Mouse (Mus musculus) neural tube, embryonic 11.5 days (tissue): ENCODE measurements at regions not wholly inside any gene's neighbourhood (a gene's known extent, or its start where the extent isn't known, plus 50 kb on each side); places are given as distances from the start of the nearest gene placed in this dataset.

Source experiments
- ATAC-seq: fragments of 200-750 bp; cut with Nextera tagmentation; 2 replicates; pipeline ENCODE4 v1.8.0; 2017; ENCODE audit warnings: moderate number of reproducible peaks, mild to moderate bottlenecking, moderate TSS enrichment, moderate library complexity; ENCODE audit not compliant: insufficient read depth, low FRiP score, low TSS enrichment
- DNase-seq: peaks from one replicate; pipeline ENCODE4 v3.0.0-alpha.2; 2015; ENCODE audit warnings: low spot score
- H3K27ac ChIP-seq: fragments of 300-500 bp; sonication (generic); 2 replicates; pipeline ENCODE4 v1.5.1; 2014; ENCODE audit warnings: low read depth, mild to moderate bottlenecking, low read length
- H3K27me3 ChIP-seq: fragments of 300-500 bp; sonication (generic); 2 replicates; pipeline ENCODE4 v1.6.1; 2014; ENCODE audit warnings: mild to moderate bottlenecking, low read length, mixed read lengths; ENCODE audit not compliant: control insufficient read depth, insufficient read depth
- H3K36me3 ChIP-seq: fragments of 300-500 bp; sonication (generic); 2 replicates; pipeline ENCODE4 v1.6.1; 2014; ENCODE audit warnings: mild to moderate bottlenecking, low read length, moderate library complexity, mixed read lengths; ENCODE audit not compliant: control insufficient read depth, insufficient read depth
- H3K4me1 ChIP-seq: fragments of 300-500 bp; sonication (generic); 2 replicates; pipeline ENCODE4 v1.6.1; 2014; ENCODE audit warnings: low read length, mixed read lengths; ENCODE audit not compliant: control insufficient read depth, insufficient read depth
- H3K4me2 ChIP-seq: fragments of 300-500 bp; sonication (generic); 2 replicates; pipeline ENCODE4 v1.6.1; 2014; ENCODE audit warnings: low read depth, mild to moderate bottlenecking, moderate library complexity
- H3K4me3 ChIP-seq: fragments of 300-500 bp; sonication (generic); 2 replicates; pipeline ENCODE4 v1.5.1; 2014; ENCODE audit warnings: low read depth, low read length
- H3K9ac ChIP-seq: fragments of 300-500 bp; sonication (generic); 2 replicates; pipeline ENCODE4 v1.6.1; 2014; ENCODE audit warnings: mild to moderate bottlenecking, low read length
- H3K9me3 ChIP-seq: fragments of 300-500 bp; sonication (generic); 2 replicates; pipeline ENCODE4 v1.6.1; 2016; ENCODE audit warnings: low read length; ENCODE audit not compliant: control insufficient read depth
- WGBS: fragments of 180-500 bp; shearing (Covaris S2); extraction: QIAGEN DNeasy Blood & Tissue Kit; methylation state at CpG from one replicate; pipeline ENCODE4 v1.1.7; 2014; 5-methylcytosine and 5-hydroxymethylcytosine counted together

DNA sequence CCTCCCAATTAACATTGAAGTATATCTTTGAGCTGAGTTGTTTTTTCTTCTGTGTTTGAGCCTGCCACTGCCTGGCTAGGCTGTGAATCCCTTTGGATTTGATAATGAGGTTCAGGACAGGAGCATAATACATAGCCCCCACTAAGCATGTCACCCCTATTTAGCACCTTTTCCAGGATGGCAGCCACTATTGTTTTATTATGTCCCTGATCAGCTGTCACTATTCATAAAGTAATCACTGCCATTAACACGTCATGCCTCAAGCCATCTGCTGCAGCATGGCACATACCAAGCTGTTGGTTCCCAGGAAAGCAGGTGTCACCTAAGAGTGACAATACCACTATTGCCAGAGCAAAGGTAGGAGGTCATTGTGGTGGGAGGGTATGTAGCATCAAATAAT lies 167.0 kb upstream of the Nr2f2 start:
- 58% methylated on average over 1 of the region's 1 CpGs for WGBS
- ATAC-seq = 0 out of 2 replicates have a peak, but pooled peaks have one; percentile 23
- DNase-seq = no peak

DNA sequence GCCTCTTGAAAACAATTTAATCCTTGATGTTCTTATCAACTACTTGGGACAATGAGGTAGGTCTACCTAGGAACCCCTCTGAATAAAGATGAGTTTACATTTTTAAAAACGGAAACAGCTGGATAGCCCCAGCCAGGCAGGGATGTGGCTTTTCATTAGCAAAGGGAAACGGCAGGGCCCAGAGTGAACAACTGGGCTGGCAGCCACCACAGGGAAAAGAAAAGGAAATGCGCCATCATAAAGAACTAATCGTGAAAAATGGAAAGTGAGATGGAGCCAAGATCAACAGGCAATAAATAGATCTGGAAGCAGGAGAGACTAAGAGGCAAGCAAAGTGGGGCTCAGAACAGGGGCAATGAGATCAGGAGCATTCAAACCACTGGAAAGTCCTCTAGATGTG lies 161.4 kb upstream of the Nr2f2 start:
- Histone ChIP-seq H3K9me3 (no peaks in the 10 kb centered on the region), H3K4me3 (no peak overlapping the region), H3K4me1 (no peaks in the 10 kb centered on the region), H3K27me3 (no peaks in the 10 kb centered on the region), H3K36me3 (no peaks in the 10 kb centered on the region), H3K9ac (no peak overlapping the region), H3K27ac (no peak overlapping the region), H3K4me2 (no peak overlapping the region)
- 87% methylated on average over 4 of the region's 4 CpGs for WGBS
- DNase-seq = no peak
- ATAC-seq = no peak

More for the DNA sequence above, 167.0 kb upstream of the Nr2f2 start:
- no peak overlapping the region for H3K27ac ChIP-seq
- no peak overlapping the region for H3K4me2 ChIP-seq
- no peaks in the 10 kb centered on the region for H3K4me1 ChIP-seq
- H3K9ac ChIP-seq = no peak overlapping the region
- H3K9me3 ChIP-seq = no peaks in the 10 kb centered on the region
- H3K27me3 ChIP-seq = no peaks in the 10 kb centered on the region
- no peaks in the 10 kb centered on the region for H3K36me3 ChIP-seq
- no peak overlapping the region for H3K4me3 ChIP-seq

DNA sequence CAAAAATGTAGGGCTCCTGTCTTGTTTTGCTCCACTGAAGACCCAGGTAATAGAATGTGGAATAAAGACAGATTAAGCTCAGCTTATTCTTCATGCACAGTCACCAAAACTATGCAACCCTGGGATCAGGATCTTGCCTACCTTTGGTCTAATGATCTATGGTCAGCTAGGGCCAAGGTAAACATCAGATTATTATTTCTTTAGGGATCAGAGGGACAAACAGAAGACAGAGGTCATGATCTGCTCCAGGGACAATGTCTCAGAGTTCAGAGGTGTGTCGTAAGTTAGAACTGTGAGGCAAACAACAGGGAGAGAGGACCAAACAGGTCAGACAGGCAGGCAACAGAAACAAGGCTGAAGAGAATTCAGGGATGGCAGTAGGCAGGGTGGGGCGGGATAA lies 158.8 kb upstream of the Nr2f2 start:
- no peak for DNase-seq
- ATAC-seq = no peak
- Histone ChIP-seq H3K9ac (no peak overlapping the region), H3K36me3 (no peaks in the 10 kb centered on the region), H3K27me3 (no peaks in the 10 kb centered on the region), H3K4me1 (no peaks in the 10 kb centered on the region), H3K4me3 (no peak overlapping the region), H3K9me3 (no peaks in the 10 kb centered on the region), H3K27ac (no peak overlapping the region), H3K4me2 (no peak overlapping the region)
- WGBS = 87% methylated on average over 2 of the region's 2 CpGs

DNA sequence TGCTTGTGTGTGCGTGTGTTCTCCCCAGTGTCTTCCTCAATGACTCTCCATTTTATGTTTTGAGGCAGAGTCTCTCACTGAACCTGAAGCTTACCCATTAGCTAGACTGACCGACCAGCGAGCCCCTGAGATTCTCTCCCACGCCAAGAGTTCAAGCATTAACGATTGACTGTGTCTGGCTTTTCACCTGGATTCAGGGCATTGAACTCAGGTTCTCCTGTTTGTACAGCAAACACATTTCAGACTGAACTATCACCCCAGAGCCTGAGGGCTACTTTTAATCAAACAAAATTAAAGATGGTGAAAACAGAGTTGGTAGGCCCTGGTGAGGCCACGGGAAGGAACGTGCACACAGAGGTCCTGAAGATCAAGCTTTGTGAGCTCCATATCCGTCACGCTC lies 158.2 kb upstream of the Nr2f2 start:
- no peaks in the 10 kb centered on the region for H3K4me1 ChIP-seq
- H3K9me3 ChIP-seq = no peaks in the 10 kb centered on the region
- H3K36me3 ChIP-seq = no peaks in the 10 kb centered on the region
- no peak overlapping the region for H3K27ac ChIP-seq
- no peak for ATAC-seq
- no peak overlapping the region for H3K4me2 ChIP-seq
- H3K27me3 ChIP-seq = no peaks in the 10 kb centered on the region
- DNase-seq = no peak
- no peak overlapping the region for H3K4me3 ChIP-seq
- 94% methylated on average over 9 of the region's 9 CpGs for WGBS
- H3K9ac ChIP-seq = no peak overlapping the region

DNA sequence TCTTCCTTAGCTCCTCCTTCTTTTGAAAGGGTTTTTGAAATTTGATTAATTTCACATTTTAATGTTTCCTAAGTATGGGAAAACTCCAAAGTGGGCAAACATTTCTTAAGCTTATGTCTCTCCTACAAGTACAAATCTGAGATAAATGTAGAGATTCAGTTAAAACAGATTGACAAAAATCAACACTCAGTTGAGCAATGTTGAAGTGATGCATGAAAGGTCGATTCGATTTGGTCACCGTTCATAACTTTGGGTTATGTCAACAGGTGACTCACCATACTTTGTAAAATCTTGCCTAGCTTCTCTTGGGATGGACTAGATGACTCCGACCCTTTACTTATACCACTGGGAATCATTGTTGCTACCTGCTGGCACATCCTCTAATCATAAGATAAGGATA lies 157.7 kb upstream of the Nr2f2 start:
- no peak for ATAC-seq
- H3K9ac ChIP-seq = no peak overlapping the region
- no peak overlapping the region for H3K27ac ChIP-seq
- DNase-seq = no peak
- H3K36me3 ChIP-seq = no peaks in the 10 kb centered on the region
- no peak overlapping the region for H3K4me3 ChIP-seq
- no peaks in the 10 kb centered on the region for H3K27me3 ChIP-seq
- no peaks in the 10 kb centered on the region for H3K9me3 ChIP-seq
- WGBS = 93% methylated on average over 4 of the region's 4 CpGs
- H3K4me2 ChIP-seq = no peak overlapping the region
- no peaks in the 10 kb centered on the region for H3K4me1 ChIP-seq

DNA sequence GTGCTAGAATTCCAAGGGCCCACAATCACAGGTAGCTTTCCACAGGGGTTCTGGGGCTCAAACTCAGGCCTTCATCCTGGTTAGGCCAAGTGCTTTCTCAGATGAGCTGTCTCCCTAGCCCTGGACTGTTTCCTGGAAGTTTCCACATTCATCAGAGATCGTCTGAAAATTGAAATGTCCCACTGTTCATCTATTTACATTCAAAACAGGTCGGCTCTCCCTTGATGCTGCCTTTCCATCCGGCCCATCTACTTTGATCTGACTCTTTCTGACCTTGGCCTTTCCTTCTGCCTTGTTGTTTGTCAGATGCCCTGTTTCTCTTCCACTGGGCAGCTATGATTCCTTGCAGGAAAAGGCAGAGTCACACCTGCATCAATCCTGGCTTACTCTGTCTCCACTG lies 150.2 kb upstream of the Nr2f2 start:
- no peaks in the 10 kb centered on the region for H3K27me3 ChIP-seq
- 0 out of 2 replicates have a peak, but pooled peaks cover 4% of the 10 kb centered on the region for H3K4me1 ChIP-seq

DNA sequence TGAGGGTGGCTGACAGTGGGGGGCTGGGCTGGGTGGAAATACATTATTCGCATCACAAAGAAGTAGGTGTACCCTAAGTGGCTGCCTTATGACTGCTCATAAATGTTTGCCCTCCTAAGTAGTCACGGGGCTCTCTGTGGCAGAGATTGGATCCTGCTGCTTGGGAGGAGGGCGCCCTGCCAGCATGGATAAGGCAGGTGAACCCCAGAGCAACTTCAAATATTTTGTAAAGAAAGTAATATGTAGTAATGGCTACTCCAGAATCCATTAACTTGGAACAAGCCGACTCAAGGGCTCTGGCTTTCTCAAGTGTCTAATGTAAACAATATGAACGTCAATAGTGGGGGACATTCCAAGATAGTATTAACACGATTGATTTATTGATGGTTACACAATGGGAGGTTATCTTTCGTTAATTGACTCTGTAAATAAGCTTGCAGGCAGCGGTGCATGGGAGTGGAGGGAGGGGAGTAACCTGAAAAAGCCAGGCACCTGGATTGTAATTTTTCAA lies 148.9 kb upstream of the Nr2f2 start:
- 18% methylated on average over 8 of the region's 8 CpGs for WGBS
- no peak for ATAC-seq

More for the DNA sequence above, 150.2 kb upstream of the Nr2f2 start:
- H3K4me2 ChIP-seq = no peak overlapping the region
- H3K36me3 ChIP-seq = no peaks in the 10 kb centered on the region
- WGBS = 51% methylated on average over 3 of the region's 3 CpGs
- DNase-seq (no peak), ATAC-seq (no peak)
- H3K4me3 ChIP-seq = no peak overlapping the region
- H3K9ac ChIP-seq = no peak overlapping the region
- no peaks in the 10 kb centered on the region for H3K9me3 ChIP-seq
- no peak overlapping the region for H3K27ac ChIP-seq

DNA sequence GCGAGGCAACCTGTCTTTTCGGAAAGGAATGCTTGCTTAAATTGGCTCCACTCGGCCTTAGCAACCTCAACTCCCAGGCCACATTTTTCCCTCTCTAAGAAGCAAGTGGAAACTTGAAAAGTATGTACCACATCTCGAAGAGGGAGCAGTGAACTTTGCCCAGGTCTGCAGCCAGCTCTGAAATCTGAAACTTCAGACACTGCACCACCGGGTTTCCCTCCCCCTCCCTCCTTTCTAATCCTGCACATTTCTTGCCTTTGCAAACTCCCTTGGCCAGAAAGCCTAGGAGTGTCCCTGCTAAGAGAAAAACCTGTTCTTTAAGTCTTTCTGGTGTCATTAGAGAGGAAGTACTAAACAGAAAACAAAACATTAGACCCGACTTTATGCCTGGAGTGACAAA lies 148.1 kb upstream of the Nr2f2 start:
- Histone ChIP-seq H3K9ac (no peak overlapping the region), H3K4me1 (0 out of 2 replicates have a peak, but pooled peaks cover 4% of the 10 kb centered on the region), H3K4me2 (no peak overlapping the region), H3K9me3 (no peaks in the 10 kb centered on the region), H3K4me3 (no peak overlapping the region), H3K36me3 (no peaks in the 10 kb centered on the region), H3K27me3 (no peaks in the 10 kb centered on the region), H3K27ac (no peak overlapping the region)
- 15% methylated on average over 6 of the region's 6 CpGs for WGBS
- DNase-seq (peak; percentile 48), ATAC-seq (no peak)

More for the DNA sequence above, 148.9 kb upstream of the Nr2f2 start:
- Histone ChIP-seq H3K27me3 (no peaks in the 10 kb centered on the region), H3K4me2 (no peak overlapping the region), H3K4me3 (no peak overlapping the region), H3K27ac (no peak overlapping the region), H3K4me1 (0 out of 2 replicates have a peak, but pooled peaks cover 4% of the 10 kb centered on the region), H3K9ac (no peak overlapping the region), H3K9me3 (no peaks in the 10 kb centered on the region), H3K36me3 (no peaks in the 10 kb centered on the region)
- DNase-seq = no peak

DNA sequence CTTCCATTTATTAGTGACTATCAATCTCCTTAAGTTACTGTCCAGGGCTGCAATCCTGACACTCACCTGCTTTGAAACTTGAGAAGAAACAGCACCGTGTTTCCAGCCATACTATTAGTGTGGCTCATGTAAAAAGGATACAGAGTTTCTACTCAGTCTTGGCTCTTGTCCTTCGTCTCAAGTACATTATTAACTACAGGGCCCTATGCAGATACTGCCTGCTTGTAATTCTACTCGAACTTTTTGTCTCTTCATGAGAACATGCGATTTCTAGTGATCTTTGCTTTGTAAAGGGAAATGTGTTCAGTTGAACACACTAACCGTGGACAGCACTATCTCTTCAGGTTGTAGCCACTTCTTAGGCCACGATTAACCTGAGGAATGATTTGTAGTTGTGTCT lies 145.8 kb upstream of the Nr2f2 start:
- DNase-seq (no peak), ATAC-seq (no peak)
- no peak overlapping the region for H3K27ac ChIP-seq
- WGBS = 78% methylated on average over 6 of the region's 6 CpGs
- H3K4me3 ChIP-seq = no peak overlapping the region
- 0 out of 2 replicates have a peak, but pooled peaks cover 4% of the 10 kb centered on the region for H3K4me1 ChIP-seq
- H3K9me3 ChIP-seq = no peaks in the 10 kb centered on the region
- no peak overlapping the region for H3K9ac ChIP-seq
- no peaks in the 10 kb centered on the region for H3K36me3 ChIP-seq
- no peak overlapping the region for H3K4me2 ChIP-seq
- H3K27me3 ChIP-seq = no peaks in the 10 kb centered on the region
